Comparison of ENCODE assay signal across 12 mouse cellular contexts in the genomic region with DNA sequence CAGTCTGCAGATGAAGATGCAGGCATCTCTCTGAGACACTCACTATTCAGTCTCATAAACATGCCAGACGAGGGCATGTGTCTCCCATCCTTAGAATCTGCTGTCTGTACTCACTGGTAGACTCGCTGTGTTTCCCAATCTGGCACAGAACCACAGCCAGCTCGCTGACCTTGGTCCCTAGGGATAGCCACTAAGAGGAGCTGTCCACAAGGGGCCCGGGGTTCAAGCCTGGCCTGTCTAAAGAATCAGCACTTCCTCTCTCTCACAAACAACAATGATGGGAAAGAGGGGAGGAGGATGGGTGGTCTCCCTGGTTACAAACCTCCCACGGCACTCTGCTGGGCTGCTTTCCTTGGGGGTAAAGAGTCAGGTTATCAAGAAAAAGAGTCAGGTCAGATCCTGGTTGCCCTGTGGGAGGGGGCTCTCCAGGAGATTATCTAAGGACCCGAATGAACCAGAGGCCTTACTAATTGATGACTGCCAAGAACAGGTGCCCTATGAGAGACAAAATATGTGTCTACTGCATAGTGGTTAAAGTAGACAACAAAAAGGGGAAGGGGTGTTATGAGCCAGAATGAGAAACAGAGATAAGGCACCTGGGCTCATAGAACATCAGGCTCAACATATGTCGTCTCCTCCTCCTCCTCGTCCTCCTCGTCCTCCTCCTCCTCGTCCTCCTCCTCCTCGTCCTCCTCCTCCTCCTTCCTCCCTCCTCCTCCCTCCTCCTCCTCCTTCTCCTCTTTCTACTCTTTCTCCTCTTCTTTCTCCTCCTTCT. TPM values are rescaled to one million over a fixed set of nuclear protein-coding genes. Genes with fewer than 3 reads are reported as not detected.
DNase-seq lines count a peak whose midpoint lies in the region; TF ChIP-seq lines count a peak whose summit lies in the region.
"Had no signal": no experiment of that assay in that cellular context is flagged by ENCODE, and none has a peak within 500 bp of the region (broad histone marks: within the 10 kb centered on the region; RNA-seq: fewer than 3 reads in every experiment).

No protein-coding gene starts in this region.

- no peak overlapping the region for H3K27ac ChIP-seq in layer of hippocampus, adult 2 months
- no peak overlapping the region for H3K27ac ChIP-seq in MEL (ENCODE audit: control insufficient read depth, low read depth, low read length)
- H3K27ac ChIP-seq: intestine, embryonic 15.5 days; stomach, postnatal 0 days had no signal

- TF ChIP-seq EP300 in MEL (IDR thresholded peaks at IDR 0.05; ENCODE audit: low read depth in 1 of 2, low read length in 2 of 2) = peak; percentile 54 to 66; a peak in 3 of 4 replicates

- intact Hi-C loops in left cerebral cortex, postnatal 36 days (cut with DNase I) = no loop called here

- no peak overlapping the region for H3K4me3 ChIP-seq in layer of hippocampus, adult 2 months
- H3K4me3 ChIP-seq in MEL (ENCODE audit: control insufficient read depth in 1 of 2, insufficient read depth in 1 of 2, low read depth in 2 of 2, low read length in 2 of 2) = no peak overlapping the region
- H3K4me3 ChIP-seq: intestine, embryonic 15.5 days had no signal

- TF ChIP-seq CTCF in layer of hippocampus, adult 2 months (conservative IDR thresholded peaks at IDR 0.05) = peak; percentile 24; the same call in 1 of the 2 replicates
- no peak for TF ChIP-seq CTCF in MEL (IDR thresholded peaks at IDR 0.05 in 2 of 3, conservative IDR thresholded peaks at IDR 0.05 in 1 of 3; ENCODE audit: control insufficient read depth in 1 of 3, insufficient read depth in 1 of 3, low read depth in 2 of 3, low read length in 3 of 3, poor library complexity in 1 of 3, severe bottlenecking in 1 of 3)

- TF ChIP-seq POLR2A in MEL (IDR thresholded peaks at IDR 0.05; ENCODE audit: control insufficient read depth in 1 of 2, insufficient read depth in 1 of 2, low read depth in 1 of 2, low read length in 2 of 2, poor library complexity in 1 of 2) = no peak

- no peaks in the 10 kb centered on the region for H3K27me3 ChIP-seq in MEL (ENCODE audit: control insufficient read depth in 1 of 2, insufficient read depth in 2 of 2, low read length in 2 of 2)
- H3K27me3 ChIP-seq: intestine, embryonic 15.5 days had no signal

- H3K36me3 ChIP-seq in MEL (ENCODE audit: control insufficient read depth in 1 of 2, insufficient read depth in 2 of 2, low read length in 2 of 2) = peaks cover 0 to 22% of the 10 kb centered on the region in 2 experiments; a peak in 2 of 4 replicates
- H3K36me3 ChIP-seq: intestine, embryonic 15.5 days had no signal

- DNase-seq in adrenal gland, adult (ENCODE audit: inconsistent age in 2 of 2, low spot score in 1 of 2) = peak; percentile 73 to 86
- no peak for DNase-seq in adrenal gland, postnatal 4 days (ENCODE audit: low spot score in 2 of 2)
- DNase-seq in layer of hippocampus, adult 2 months (ENCODE audit: low spot score in 2 of 2) = no peak
- DNase-seq in layer of hippocampus, postnatal 25 days (ENCODE audit: extremely low spot score in 1 of 2, low spot score in 1 of 2) = no peak
- DNase-seq in MEL (ENCODE audit: low read depth, low spot score) = peak; percentile 38
- peak; percentile 58 for DNase-seq in embryo, embryonic 11 days
- DNase-seq in left cerebral cortex, adult 9 months (ENCODE audit: low spot score in 2 of 2) = no peak
- DNase-seq in left cerebral cortex, postnatal 36 days (ENCODE audit: low spot score in 2 of 2) = no peak
- DNase-seq: cerebellum, adult 9-11 months had no signal

- no peaks in the 10 kb centered on the region for H3K79me2 ChIP-seq in MEL (ENCODE audit: control insufficient read depth, insufficient read depth, low read length, poor library complexity)

- H3K4me1 ChIP-seq in MEL (ENCODE audit: control insufficient read depth in 1 of 2, insufficient read depth in 2 of 2, low read length in 2 of 2) = peaks cover 11 to 33% of the 10 kb centered on the region in 2 experiments

- no peak for TF ChIP-seq RAD21 in MEL (IDR thresholded peaks at IDR 0.05; ENCODE audit: low read depth, low read length)

- no peak overlapping the region for H3K9ac ChIP-seq in MEL (ENCODE audit: control insufficient read depth, low read depth, low read length, poor library complexity, severe bottlenecking)
- H3K9ac ChIP-seq: intestine, embryonic 15.5 days had no signal

- no peaks in the 10 kb centered on the region for H3K9me3 ChIP-seq in MEL (replicated peaks; ENCODE audit: insufficient read depth, low read length)
- H3K9me3 ChIP-seq: intestine, embryonic 15.5 days had no signal

TF ChIP-seq in MEL, 35 proteins besides CTCF, POLR2A, EP300 and RAD21:
- TF ChIP-seq BHLHE40 (IDR thresholded peaks at IDR 0.05; ENCODE audit: borderline replicate concordance, low read depth, low read length) = no peak
- TF ChIP-seq SMC3 (IDR thresholded peaks at IDR 0.05; ENCODE audit: low read depth, low read length) = no peak
- TF ChIP-seq GATA1 (IDR thresholded peaks at IDR 0.05; ENCODE audit: low read depth, low read length) = peak; percentile 75
- TF ChIP-seq TCF12 (IDR thresholded peaks at IDR 0.05; ENCODE audit: low read depth, low read length) = peak; percentile 88
- TF ChIP-seq TAL1 (IDR thresholded peaks at IDR 0.05; ENCODE audit: low read length) = peak; percentile 53; the same call in 1 of the 2 replicates
- TF ChIP-seq ETS1 (IDR thresholded peaks at IDR 0.05; ENCODE audit: low read depth, low read length) = peak; percentile 59; the same call in 1 of the 2 replicates
- TF ChIP-seq CHD2 (IDR thresholded peaks at IDR 0.05; ENCODE audit: low read length) = no peak
TF ChIP-seq in MEL: peak in this region for 4.

RNA-seq across cellular contexts. Expression of a gene that starts 8.9 kb away (rescaled TPM):
- total RNA-seq in adrenal gland, postnatal 4 days (2021) = 10 to 100 TPM; 96.8 to 99.4 TPM
- 1 to 10 TPM; 3.2 to 4.8 TPM for total RNA-seq in layer of hippocampus, adult 2 months (2021)
- total RNA-seq in layer of hippocampus, postnatal 25 days (2021) = 1 to 10 TPM; 3.3 to 3.8 TPM
- total RNA-seq in MEL (2012; rRNA removed) = 0.33 and 0.46 TPM in 2 replicates
- 1 to 10 TPM in 1 of 2 experiments, not detected in 1; 1.3 TPM for polyA plus RNA-seq in MEL (2012; ENCODE audit: insufficient read depth in 1 of 2, insufficient read length in 2 of 2, low read depth in 1 of 2, low replicate concordance in 2 of 2, missing spikeins in 1 of 2)
- total RNA-seq in left cerebral cortex, postnatal 36 days (2021) = 1 to 10 TPM; 3.3 to 4.3 TPM
- total RNA-seq: neutrophil, adult 5-6 weeks had no signal

Comparison
In these comparisons a context has a peak if more than half of its experiments do, and no peak if none do; other contexts are left out.
1. DNase-seq: peak in adrenal gland, adult (2 of 2), MEL (single experiment) and embryo, embryonic 11 days (single experiment); none in adrenal gland, postnatal 4 days (0 of 2), layer of hippocampus, adult 2 months (0 of 2), layer of hippocampus, postnatal 25 days (0 of 2), left cerebral cortex, adult 9 months (0 of 2) and left cerebral cortex, postnatal 36 days (0 of 2).
2. RNA of a gene that starts 8.9 kb away (total RNA-seq): 96.8 to 99.4 TPM in adrenal gland, postnatal 4 days; 3.2 to 4.8 TPM in layer of hippocampus, adult 2 months, 3.3 to 4.3 TPM in left cerebral cortex, postnatal 36 days, 3.3 to 3.8 TPM in layer of hippocampus, postnatal 25 days and 0.33 to 0.46 TPM in MEL; every median in the first group is over 10 times any median in the second.